Mouse (Mus musculus): ENCODE data around the gene Dot1l.

- TF ChIP-seq HCFC1 (IDR thresholded peaks at IDR 0.05; ENCODE audit: borderline replicate concordance, insufficient read depth, low read length) (no peak), MAFK (IDR thresholded peaks at IDR 0.05; ENCODE audit: insufficient read depth, low read depth, low read length) (no peak), ZC3H11A (IDR thresholded peaks at IDR 0.05; ENCODE audit: borderline replicate concordance, low read depth, low read length) (no peak), ZNF384 (IDR thresholded peaks at IDR 0.05; ENCODE audit: low read depth, low read length) (no peak), CHD2 (IDR thresholded peaks at IDR 0.05; ENCODE audit: low read depth, low read length) (no peak)
These were observed 42.5 kb downstream of the Dot1l start for GRCm38 (mm10) chr10:80797186-80798149.
